Mouse (Mus musculus) embryonic facial prominence, embryonic 12.5 days (tissue): ENCODE results near the gene Mchr1. TPM values are rescaled to one million over a fixed set of nuclear protein-coding genes. Genes with fewer than 3 reads are reported as not detected.

Source experiments
- ATAC-seq: fragments of 200-750 bp; cut with Nextera tagmentation; 2 replicates; pipeline ENCODE4 v1.8.0; 2017; ENCODE audit not compliant: insufficient number of reproducible peaks, insufficient read depth, low FRiP score, low TSS enrichment
- H3K27ac ChIP-seq: fragments of 300-500 bp; sonication (generic); 2 replicates; pipeline ENCODE4 v1.5.1; 2016; ENCODE audit warnings: mild to moderate bottlenecking
- H3K27me3 ChIP-seq: fragments of 300-500 bp; sonication (generic); 2 replicates; pipeline ENCODE4 v1.6.1; 2016; ENCODE audit warnings: mild to moderate bottlenecking, moderate library complexity
- H3K36me3 ChIP-seq: fragments of 300-500 bp; sonication (generic); 2 replicates; pipeline ENCODE4 v1.6.1; 2016; ENCODE audit warnings: mild to moderate bottlenecking
- H3K4me1 ChIP-seq: fragments of 300-500 bp; sonication (generic); 2 replicates; pipeline ENCODE4 v1.6.1; 2016
- H3K4me2 ChIP-seq: fragments of 300-500 bp; sonication (generic); replicated peaks from 2 replicates; pipeline ENCODE4 v1.6.1; 2016; ENCODE audit warnings: mild to moderate bottlenecking, moderate library complexity
- H3K4me3 ChIP-seq: fragments of 300-500 bp; sonication (generic); 2 replicates; pipeline ENCODE4 v1.5.1; 2016; ENCODE audit warnings: mild to moderate bottlenecking
- H3K9ac ChIP-seq: fragments of 300-500 bp; sonication (generic); 2 replicates; pipeline ENCODE4 v1.6.1; 2016; ENCODE audit warnings: mild to moderate bottlenecking, moderate library complexity
- H3K9me3 ChIP-seq: fragments of 300-500 bp; sonication (generic); 2 replicates; pipeline ENCODE4 v1.6.1; 2016; ENCODE audit warnings: mild to moderate bottlenecking, moderate library complexity
- WGBS: fragments of 180-500 bp; shearing (Covaris S2); methylation state at CpG from one replicate; pipeline ENCODE4 v1.1.7; 2016; 5-methylcytosine and 5-hydroxymethylcytosine counted together
- polyA plus RNA-seq: library from polyadenylated mRNA; unstranded; fragments of >200 nt; fragmentation: Nextera tagmentation; extraction: Ambion mirVana; gene quantifications from 2 replicates; pipeline ENCODE4 v1.2.1, GENCODE M21; 2016

The Mchr1 gene
- 0.93 and 1.0 TPM in 2 replicates for polyA plus RNA-seq

GRCm38 (mm10) chr15:81235086-81235920, at the start of gene Mchr1:
Gene Mchr1 (plus strand): TSS chr15:81235499.
- Histone ChIP-seq H3K9me3 (no peaks in the 10 kb centered on the region), H3K36me3 (no peaks in the 10 kb centered on the region), H3K9ac (peak within 1 kb of the TSS; percentile 46), H3K4me3 (peak within 1 kb of the TSS; percentile 36), H3K27ac (no peak within 1 kb of the TSS), H3K27me3 (peaks cover 27% of the 10 kb centered on the region), H3K4me2 (peak within 1 kb of the TSS; percentile 69), H3K4me1 (peaks cover 17% of the 10 kb centered on the region; the same call in 1 of the 2 replicates)
- peak; percentile 70; the same call in 1 of the 2 replicates for ATAC-seq
- under 1% methylated on average over 25 of the region's 25 CpGs for WGBS

- Histone ChIP-seq H3K4me3 (no peak overlapping the region), H3K4me2 (peak overlapping the region; percentile 93; the same call in 1 of the 2 replicates), H3K9me3 (no peaks in the 10 kb centered on the region), H3K27me3 (no peaks in the 10 kb centered on the region), H3K9ac (no peak overlapping the region), H3K36me3 (no peaks in the 10 kb centered on the region), H3K27ac (no peak overlapping the region), H3K4me1 (peaks cover 17% of the 10 kb centered on the region; the same call in 1 of the 2 replicates)
- 84% methylated on average over 2 of the region's 2 CpGs for WGBS
- no peak for ATAC-seq
Measured at GRCm38 (mm10) chr15:81189061-81189460, 46.2 kb upstream of the Mchr1 start.

GRCm38 (mm10) chr15:81190011-81190629, 45.2 kb upstream of the Mchr1 start:
- Histone ChIP-seq H3K4me3 (peak overlapping the region; percentile 85), H3K9ac (peak overlapping the region; percentile 83), H3K4me2 (peak overlapping the region; percentile 93), H3K4me1 (peaks cover 17% of the 10 kb centered on the region; the same call in 1 of the 2 replicates), H3K9me3 (no peaks in the 10 kb centered on the region), H3K27me3 (no peaks in the 10 kb centered on the region), H3K36me3 (no peaks in the 10 kb centered on the region), H3K27ac (no peak overlapping the region)
- under 1% methylated on average over 44 of the region's 46 CpGs for WGBS
- ATAC-seq: peak; percentile 65

- no peaks in the 10 kb centered on the region for H3K27me3 ChIP-seq
- no peaks in the 10 kb centered on the region for H3K9me3 ChIP-seq
- H3K36me3 ChIP-seq: no peaks in the 10 kb centered on the region
- H3K4me2 ChIP-seq: peak within 1 kb of the TSS; percentile 93
- H3K4me1 ChIP-seq: peaks cover 17% of the 10 kb centered on the region; the same call in 1 of the 2 replicates
- peak within 1 kb of the TSS; percentile 83 for H3K9ac ChIP-seq
- under 1% methylated on average over 44 of the region's 48 CpGs for WGBS
- peak within 1 kb of the TSS; percentile 51; the same call in 1 of the 2 replicates for H3K27ac ChIP-seq
- H3K4me3 ChIP-seq: peak within 1 kb of the TSS; percentile 85
- peak; percentile 97 for ATAC-seq
Measured at GRCm38 (mm10) chr15:81190630-81191178, 44.6 kb upstream of the Mchr1 start, which contains the start of gene Mrtfa. Gene Mrtfa (minus strand): TSS chr15:81190757.

GRCm38 (mm10) chr15:81191303-81191702, 44.0 kb upstream of the Mchr1 start:
- 23% methylated on average over 9 of the region's 9 CpGs for WGBS
- H3K27ac ChIP-seq: peak overlapping the region; percentile 51; the same call in 1 of the 2 replicates
- H3K9ac ChIP-seq: peak overlapping the region; percentile 48
- no peak for ATAC-seq
- H3K4me1 ChIP-seq: peaks cover 17% of the 10 kb centered on the region; the same call in 1 of the 2 replicates
- no peaks in the 10 kb centered on the region for H3K36me3 ChIP-seq
- peak overlapping the region; percentile 85 for H3K4me3 ChIP-seq
- peak overlapping the region; percentile 93 for H3K4me2 ChIP-seq
- no peaks in the 10 kb centered on the region for H3K27me3 ChIP-seq
- H3K9me3 ChIP-seq: no peaks in the 10 kb centered on the region

GRCm38 (mm10) chr15:81192316-81192715, 43.0 kb upstream of the Mchr1 start:
- Histone ChIP-seq H3K9me3 (no peaks in the 10 kb centered on the region), H3K9ac (no peak overlapping the region), H3K4me3 (no peak overlapping the region), H3K27me3 (no peaks in the 10 kb centered on the region), H3K4me1 (peaks cover 17% of the 10 kb centered on the region; the same call in 1 of the 2 replicates), H3K27ac (no peak overlapping the region), H3K4me2 (no peak overlapping the region), H3K36me3 (no peaks in the 10 kb centered on the region)
- ATAC-seq: no peak
- 67% methylated on average over 5 of the region's 5 CpGs for WGBS

- Histone ChIP-seq H3K27me3 (no peaks in the 10 kb centered on the region), H3K4me2 (no peak overlapping the region), H3K9ac (no peak overlapping the region), H3K27ac (no peak overlapping the region), H3K4me1 (peaks cover 17% of the 10 kb centered on the region; the same call in 1 of the 2 replicates), H3K4me3 (no peak overlapping the region), H3K9me3 (no peaks in the 10 kb centered on the region), H3K36me3 (no peaks in the 10 kb centered on the region)
- no peak for ATAC-seq
- 90% methylated on average over 8 of the region's 8 CpGs for WGBS
Measured at GRCm38 (mm10) chr15:81192858-81193257, 42.4 kb upstream of the Mchr1 start.

- Histone ChIP-seq H3K4me1 (peaks cover 9% of the 10 kb centered on the region; the same call in 1 of the 2 replicates), H3K36me3 (no peaks in the 10 kb centered on the region), H3K4me3 (no peak overlapping the region), H3K27me3 (no peaks in the 10 kb centered on the region), H3K4me2 (no peak overlapping the region), H3K9ac (no peak overlapping the region), H3K27ac (no peak overlapping the region), H3K9me3 (no peaks in the 10 kb centered on the region)
- 90% methylated on average over 6 of the region's 6 CpGs for WGBS
- no peak for ATAC-seq
Measured at GRCm38 (mm10) chr15:81194791-81195190, 40.5 kb upstream of the Mchr1 start.

- Histone ChIP-seq H3K27ac (no peak overlapping the region), H3K4me3 (no peak overlapping the region), H3K4me2 (no peak overlapping the region), H3K9ac (no peak overlapping the region), H3K9me3 (no peaks in the 10 kb centered on the region), H3K27me3 (no peaks in the 10 kb centered on the region), H3K4me1 (peaks cover 7% of the 10 kb centered on the region; the same call in 1 of the 2 replicates), H3K36me3 (no peaks in the 10 kb centered on the region)
- no peak for ATAC-seq
- WGBS: 40% methylated on average over 4 of the region's 4 CpGs
Measured at GRCm38 (mm10) chr15:81195447-81195846, 39.9 kb upstream of the Mchr1 start.

GRCm38 (mm10) chr15:81197197-81197596, 38.1 kb upstream of the Mchr1 start:
- 87% methylated on average over 10 of the region's 10 CpGs for WGBS
- Histone ChIP-seq H3K4me1 (no peaks in the 10 kb centered on the region), H3K4me2 (no peak overlapping the region), H3K4me3 (no peak overlapping the region), H3K9ac (no peak overlapping the region), H3K9me3 (no peaks in the 10 kb centered on the region), H3K27ac (no peak overlapping the region), H3K36me3 (no peaks in the 10 kb centered on the region), H3K27me3 (no peaks in the 10 kb centered on the region)
- no peak for ATAC-seq

- ATAC-seq: no peak
- 92% methylated on average over 5 of the region's 5 CpGs for WGBS
- H3K27ac ChIP-seq: no peak overlapping the region
Measured at GRCm38 (mm10) chr15:81198447-81198846, 36.9 kb upstream of the Mchr1 start.

More at GRCm38 (mm10) chr15:81198447-81198846, 36.9 kb upstream of the Mchr1 start:
- H3K36me3 ChIP-seq: no peaks in the 10 kb centered on the region
- H3K9ac ChIP-seq: no peak overlapping the region
- H3K9me3 ChIP-seq: no peaks in the 10 kb centered on the region
- H3K27me3 ChIP-seq: no peaks in the 10 kb centered on the region
- no peak overlapping the region for H3K4me3 ChIP-seq
- no peak overlapping the region for H3K4me2 ChIP-seq
- H3K4me1 ChIP-seq: no peaks in the 10 kb centered on the region
